Mouse (Mus musculus): ENCODE data around the gene Mgea5. TPM values are rescaled to one million over a fixed set of nuclear protein-coding genes. Genes with fewer than 3 reads are reported as not detected.

Mgea5 gene
- polyA plus RNA-seq, 1 experiment from 2014 or later, result 88.0 TPM

DNA sequence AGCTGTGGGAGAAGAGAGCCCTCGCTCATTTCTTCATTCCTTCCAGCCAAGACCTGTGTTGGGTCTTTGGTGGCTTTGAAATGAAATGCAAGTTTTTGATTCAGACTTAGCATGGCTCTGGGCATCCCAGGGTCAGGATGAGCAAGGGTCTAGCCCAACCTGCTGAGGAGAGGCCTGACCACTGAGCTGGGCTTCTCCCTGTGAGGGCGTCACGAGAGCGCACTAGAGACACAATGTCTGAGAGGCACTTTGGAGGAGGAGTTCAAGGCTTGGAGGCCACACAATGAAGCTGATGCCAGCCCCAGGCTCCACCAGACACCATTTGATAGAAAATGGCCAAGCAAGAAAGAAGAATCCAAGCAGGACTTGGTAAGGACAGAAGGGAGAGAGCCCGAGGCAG is 49.4 kb downstream of the Mgea5 start:
- WGBS, result 57% methylated on average over 5 of the region's 5 CpGs
- no peak overlapping the region for H3K9ac ChIP-seq
- no peaks in the 10 kb centered on the region for H3K9me3 ChIP-seq
- H3K4me1 ChIP-seq (replicated peaks), result peaks cover 22% of the 10 kb centered on the region
- no peak for ATAC-seq (ENCODE audit: low FRiP score)
- no peak overlapping the region for H3K4me2 ChIP-seq
- no peak overlapping the region for H3K4me3 ChIP-seq
- H3K36me3 ChIP-seq, result no peaks in the 10 kb centered on the region
- H3K27me3 ChIP-seq, result peaks cover 96% of the 10 kb centered on the region
- H3K27ac ChIP-seq, result no peak overlapping the region

DNA sequence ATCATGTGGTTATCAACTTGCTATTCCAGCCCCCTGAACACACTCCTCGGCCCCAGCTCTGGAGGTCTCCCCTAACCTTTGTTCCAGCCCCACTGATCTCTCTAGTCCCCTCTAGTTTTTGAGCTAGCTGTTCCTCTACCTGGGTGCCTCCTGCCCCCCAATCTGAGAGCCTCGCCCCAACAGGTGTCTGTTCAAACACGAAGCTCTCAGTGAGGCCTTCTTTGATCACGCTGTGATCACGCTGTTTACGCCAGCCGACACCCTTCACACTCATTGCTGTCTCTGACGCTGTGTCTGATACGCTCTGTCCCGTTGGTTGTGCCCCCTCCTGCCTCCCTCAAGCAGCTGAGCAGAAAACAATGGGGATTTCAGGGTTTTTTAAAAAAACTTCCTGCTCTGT is 50.1 kb downstream of the Mgea5 start:
- 5% methylated on average over 10 of the region's 10 CpGs for WGBS
- peaks cover 22% of the 10 kb centered on the region for H3K4me1 ChIP-seq (replicated peaks)

DNA sequence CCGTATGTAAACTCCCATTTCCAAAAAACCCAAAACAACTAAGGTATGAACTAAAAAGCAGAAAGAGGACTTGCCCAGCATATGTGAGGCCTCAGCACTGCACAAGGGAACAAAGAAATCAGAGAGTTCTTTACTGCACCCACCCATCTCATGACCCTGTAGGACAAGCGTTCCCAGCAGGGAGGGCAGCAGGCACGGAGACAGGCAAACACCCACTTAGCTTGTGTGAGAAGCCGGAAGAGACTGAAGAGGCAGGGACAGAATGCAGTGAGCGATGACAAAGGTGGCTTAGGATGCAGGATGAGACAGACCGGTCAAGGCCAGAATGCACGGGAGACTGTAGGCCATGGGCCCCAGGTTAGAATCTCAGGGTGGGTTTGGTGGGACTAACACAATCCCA is 52.0 kb downstream of the Mgea5 start:
- H3K9ac ChIP-seq, result no peak overlapping the region
- H3K4me2 ChIP-seq, result no peak overlapping the region
- H3K36me3 ChIP-seq, result no peaks in the 10 kb centered on the region
- 84% methylated on average over 7 of the region's 7 CpGs for WGBS
- ATAC-seq (ENCODE audit: low FRiP score), result no peak
- H3K4me1 ChIP-seq (replicated peaks), result peaks cover 11% of the 10 kb centered on the region
- H3K27ac ChIP-seq, result no peak overlapping the region
- peaks cover 94% of the 10 kb centered on the region for H3K27me3 ChIP-seq
- H3K4me3 ChIP-seq, result no peak overlapping the region
- H3K9me3 ChIP-seq, result no peaks in the 10 kb centered on the region

More for the DNA sequence above, 50.1 kb downstream of the Mgea5 start:
- H3K9me3 ChIP-seq, result no peaks in the 10 kb centered on the region
- H3K27ac ChIP-seq, result no peak overlapping the region
- no peak for ATAC-seq (ENCODE audit: low FRiP score)
- no peak overlapping the region for H3K4me3 ChIP-seq
- no peaks in the 10 kb centered on the region for H3K36me3 ChIP-seq
- no peak overlapping the region for H3K9ac ChIP-seq
- H3K27me3 ChIP-seq, result peaks cover 95% of the 10 kb centered on the region
- H3K4me2 ChIP-seq, result no peak overlapping the region

DNA sequence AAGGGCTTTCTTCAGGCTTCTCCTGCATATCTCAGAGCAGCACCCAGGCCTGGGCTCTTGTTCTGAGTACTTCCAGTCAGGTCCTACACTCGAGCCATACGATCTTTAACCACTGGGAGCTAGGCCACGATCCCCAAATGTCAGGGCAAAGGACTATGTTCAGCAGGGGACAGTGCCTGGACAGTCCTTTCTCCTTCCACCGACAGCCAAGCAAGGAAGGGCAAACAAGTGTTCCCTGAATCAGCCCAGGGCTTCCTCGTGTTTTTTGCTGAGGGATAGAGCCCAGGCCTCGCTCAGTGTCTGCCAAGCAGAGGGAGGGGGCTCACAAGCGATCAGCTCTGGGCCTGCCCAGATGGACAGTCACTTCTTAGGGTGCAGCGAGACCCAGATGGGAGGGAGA is 53.6 kb downstream of the Mgea5 start:
- Histone ChIP-seq H3K4me1 (replicated peaks) (peaks cover 6% of the 10 kb centered on the region; the same call in 1 of the 2 replicates), H3K4me2 (no peak overlapping the region), H3K4me3 (no peak overlapping the region), H3K9ac (no peak overlapping the region), H3K9me3 (no peaks in the 10 kb centered on the region), H3K27ac (no peak overlapping the region), H3K36me3 (no peaks in the 10 kb centered on the region), H3K27me3 (peaks cover 94% of the 10 kb centered on the region)
- ATAC-seq (ENCODE audit: low FRiP score), result no peak
- 69% methylated on average over 8 of the region's 8 CpGs for WGBS

DNA sequence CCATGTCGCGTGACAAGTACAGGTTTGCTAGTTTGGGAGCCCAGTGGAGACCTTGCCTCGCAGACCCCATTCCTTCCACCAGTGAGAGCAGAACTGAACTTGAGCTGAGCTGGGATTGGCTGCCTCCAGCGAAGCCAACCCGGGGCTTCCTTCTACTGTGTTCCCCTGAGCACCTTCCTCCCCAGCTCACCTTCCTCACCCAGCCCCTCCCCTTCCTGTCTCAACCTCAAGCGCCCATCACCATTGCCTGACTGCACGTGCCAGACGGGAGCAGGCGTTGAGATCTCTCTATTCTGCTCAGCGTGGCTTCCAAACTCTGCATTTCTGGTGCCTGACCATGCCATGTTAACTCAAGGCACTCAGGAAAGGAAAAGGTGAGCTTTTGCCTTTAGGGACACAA is 56.4 kb downstream of the Mgea5 start:
- WGBS, result 68% methylated on average over 10 of the region's 10 CpGs
- Histone ChIP-seq H3K27me3 (peaks cover 93% of the 10 kb centered on the region), H3K4me2 (no peak overlapping the region), H3K4me1 (replicated peaks) (peaks cover 3% of the 10 kb centered on the region; the same call in 1 of the 2 replicates), H3K9ac (no peak overlapping the region), H3K27ac (no peak overlapping the region), H3K36me3 (no peaks in the 10 kb centered on the region), H3K9me3 (no peaks in the 10 kb centered on the region), H3K4me3 (no peak overlapping the region)
- no peak for ATAC-seq (ENCODE audit: low FRiP score)

DNA sequence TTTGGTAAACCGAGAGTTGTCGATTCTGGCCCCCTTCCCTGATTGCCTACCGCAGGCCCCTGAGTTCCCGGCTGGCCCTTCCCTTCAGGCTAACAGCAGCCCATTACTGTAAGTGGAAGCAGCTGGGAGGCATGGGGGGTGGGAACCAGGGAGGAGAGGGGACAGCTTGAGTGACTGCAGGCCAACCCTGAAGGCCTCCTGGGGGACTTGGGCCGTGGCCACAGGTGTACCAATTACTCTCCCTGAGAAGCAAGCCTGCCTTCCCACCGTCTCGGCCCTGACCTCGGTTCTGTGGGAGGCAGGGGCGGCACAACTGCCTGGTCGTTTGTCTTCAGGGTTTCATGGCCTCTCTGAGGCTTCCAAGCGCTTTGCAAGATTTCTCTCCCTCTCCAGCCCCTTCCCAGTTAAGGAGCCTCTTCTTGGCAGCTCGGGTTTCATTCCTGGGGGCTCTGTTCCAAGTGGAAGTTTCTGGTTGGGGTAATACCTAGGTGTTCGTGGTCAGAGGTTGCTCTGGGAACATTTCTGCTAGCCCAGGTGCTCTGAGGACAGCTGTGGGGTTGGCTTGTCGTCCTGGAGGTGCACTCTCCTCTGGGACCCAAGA is 57.9 kb downstream of the Mgea5 start:
- WGBS, result 39% methylated on average over 14 of the region's 14 CpGs

DNA sequence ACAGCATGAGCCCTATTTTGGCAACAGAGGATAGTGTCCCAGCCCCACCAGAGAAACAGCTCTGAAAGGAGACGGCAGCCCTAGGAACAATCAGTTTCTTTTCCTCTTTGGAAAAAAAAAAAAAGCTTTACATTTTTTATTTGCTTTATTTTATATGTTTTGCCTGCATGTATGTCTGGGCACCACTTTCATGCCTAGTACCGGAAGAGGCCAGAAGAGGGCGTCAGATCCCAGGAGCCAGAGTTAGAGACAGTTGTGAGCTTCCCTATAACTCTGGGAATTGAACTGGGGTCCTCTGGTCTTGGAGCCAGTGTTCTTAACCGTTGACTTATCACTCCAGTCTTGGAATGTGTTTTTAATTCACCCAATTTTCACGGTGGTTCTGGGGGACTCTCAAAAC is 61.4 kb downstream of the Mgea5 start:
- H3K27me3 ChIP-seq, result peaks cover 89% of the 10 kb centered on the region
- H3K4me2 ChIP-seq, result no peak overlapping the region
- no peaks in the 10 kb centered on the region for H3K36me3 ChIP-seq
- no peak overlapping the region for H3K27ac ChIP-seq
- no peaks in the 10 kb centered on the region for H3K9me3 ChIP-seq
- WGBS, result 74% methylated on average over 5 of the region's 5 CpGs
- H3K9ac ChIP-seq, result no peak overlapping the region
- no peak overlapping the region for H3K4me3 ChIP-seq
- H3K4me1 ChIP-seq (replicated peaks), result peaks cover 14% of the 10 kb centered on the region
- no peak for ATAC-seq (ENCODE audit: low FRiP score)

More for the DNA sequence above, 57.9 kb downstream of the Mgea5 start:
- no peak for ATAC-seq (ENCODE audit: low FRiP score)
- Histone ChIP-seq H3K9ac (no peak overlapping the region), H3K4me3 (no peak overlapping the region), H3K27ac (no peak overlapping the region), H3K4me2 (no peak overlapping the region), H3K27me3 (peaks cover 92% of the 10 kb centered on the region), H3K4me1 (replicated peaks) (peaks cover 3% of the 10 kb centered on the region; the same call in 1 of the 2 replicates), H3K36me3 (no peaks in the 10 kb centered on the region), H3K9me3 (no peaks in the 10 kb centered on the region)

DNA sequence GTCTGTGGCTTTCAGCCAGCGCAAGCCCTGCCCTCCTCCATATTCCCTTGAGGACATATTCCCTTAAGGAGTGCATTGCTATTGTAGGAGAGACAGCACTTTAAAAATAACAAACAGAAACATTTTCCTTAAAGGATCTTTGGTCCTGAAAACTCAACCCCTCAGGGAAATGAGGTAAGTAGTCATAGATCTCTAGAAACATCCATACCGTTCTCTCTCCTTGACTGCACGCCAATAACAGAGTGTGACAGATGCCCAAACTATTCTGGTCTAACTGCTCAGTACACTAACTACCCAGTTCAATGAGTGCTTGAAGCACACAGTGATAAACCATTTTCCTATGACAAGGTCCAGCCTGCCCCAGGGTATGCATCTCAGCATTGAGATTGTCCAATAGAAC is 65.4 kb downstream of the Mgea5 start:
- H3K4me3 ChIP-seq, result peak overlapping the region; percentile 27; the same call in 1 of the 2 replicates
- no peaks in the 10 kb centered on the region for H3K36me3 ChIP-seq
- WGBS, result 60% methylated on average over 3 of the region's 3 CpGs
- 0 out of 2 replicates have a peak, but pooled peaks have one; percentile 22 for ATAC-seq (ENCODE audit: low FRiP score)
- peaks cover 25% of the 10 kb centered on the region for H3K4me1 ChIP-seq (replicated peaks)
- H3K4me2 ChIP-seq, result peak overlapping the region; percentile 45
- peak overlapping the region; percentile 59 for H3K9ac ChIP-seq
- peaks cover 86% of the 10 kb centered on the region for H3K27me3 ChIP-seq
- no peaks in the 10 kb centered on the region for H3K9me3 ChIP-seq
- H3K27ac ChIP-seq, result peak overlapping the region; percentile 79

DNA sequence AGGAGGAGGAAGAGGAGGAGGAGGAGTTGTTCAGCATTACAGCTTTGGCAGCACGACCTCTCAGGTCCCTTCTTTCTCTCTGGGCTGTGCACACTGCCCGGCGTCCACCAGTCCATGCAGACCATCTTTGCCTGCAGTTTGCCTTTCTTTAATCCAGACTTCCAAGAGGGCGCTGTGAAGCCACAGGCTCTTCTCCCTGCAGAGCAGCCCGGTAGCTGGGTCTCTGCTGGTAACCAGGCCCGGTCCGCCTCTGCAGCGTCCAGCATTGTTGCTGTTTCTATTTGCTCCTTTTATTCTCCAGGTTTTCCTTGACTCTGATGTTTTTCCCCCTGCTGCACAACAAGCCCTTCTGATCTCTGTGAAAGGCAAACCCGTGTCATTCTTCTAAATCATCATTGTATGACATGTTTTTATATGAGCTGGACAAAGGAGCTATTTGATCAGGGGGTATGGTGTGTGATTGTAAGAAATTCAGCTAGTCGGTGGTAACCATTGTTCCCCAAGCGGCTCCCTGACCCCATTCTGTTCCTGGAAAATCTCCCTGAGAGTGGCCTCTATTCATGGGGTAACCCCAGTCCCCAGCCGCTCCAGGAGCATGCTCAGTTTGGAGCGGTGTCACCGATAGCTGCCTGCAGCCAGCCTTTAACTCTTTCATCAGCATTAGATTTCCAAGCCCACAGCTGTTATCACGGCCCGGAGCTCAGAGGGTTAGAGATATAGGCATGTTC is 66.0 kb downstream of the Mgea5 start:
- Histone ChIP-seq H3K27ac (peak overlapping the region; percentile 79), H3K9ac (peak overlapping the region; percentile 59), H3K4me3 (peak overlapping the region; percentile 27), H3K4me1 (replicated peaks) (peaks cover 25% of the 10 kb centered on the region), H3K9me3 (no peaks in the 10 kb centered on the region), H3K4me2 (peak overlapping the region; percentile 45), H3K27me3 (peaks cover 84% of the 10 kb centered on the region), H3K36me3 (no peaks in the 10 kb centered on the region)
- WGBS, result 3% methylated on average over 16 of the region's 16 CpGs
- ATAC-seq (ENCODE audit: low FRiP score), result peak; percentile 95

DNA sequence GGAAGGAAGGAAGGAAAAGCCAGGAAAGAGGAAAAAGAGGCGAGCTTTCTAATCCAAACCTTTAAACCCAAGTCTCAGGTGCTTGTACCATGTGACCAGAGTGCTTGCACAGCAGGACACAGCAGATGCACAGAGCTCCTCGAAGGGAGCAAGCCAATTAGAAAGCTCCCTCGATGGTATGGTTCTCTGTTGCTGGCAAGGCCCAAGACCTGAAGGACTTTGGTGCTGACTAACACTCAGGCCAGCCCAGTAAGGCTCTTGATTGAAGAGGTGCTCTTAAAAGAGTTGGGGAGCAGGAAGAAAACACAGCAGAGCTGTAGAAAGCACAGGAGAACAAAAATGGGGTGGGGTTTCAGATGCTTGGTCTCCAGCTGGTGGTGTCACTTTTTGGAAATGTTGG is 74.9 kb downstream of the Mgea5 start:
- H3K36me3 ChIP-seq, result no peaks in the 10 kb centered on the region
- no peak for ATAC-seq (ENCODE audit: low FRiP score)
- no peak overlapping the region for H3K4me3 ChIP-seq
- peaks cover 55% of the 10 kb centered on the region for H3K27me3 ChIP-seq
- H3K4me2 ChIP-seq, result no peak overlapping the region
- no peak overlapping the region for H3K27ac ChIP-seq
- WGBS, result 74% methylated on average over 3 of the region's 3 CpGs
- H3K4me1 ChIP-seq (replicated peaks), result no peaks in the 10 kb centered on the region; the same call in 1 of the 2 replicates
- H3K9ac ChIP-seq, result no peak overlapping the region
- no peaks in the 10 kb centered on the region for H3K9me3 ChIP-seq
